Mouse (Mus musculus) limb, embryonic 12.5 days (tissue): ENCODE data around the gene Supt4a. TPM values are rescaled to one million over a fixed set of nuclear protein-coding genes. Genes with fewer than 3 reads are reported as not detected.

Experiments used
- ATAC-seq: fragments of 200-750 bp; cut with Nextera tagmentation; 2 replicates; pipeline ENCODE4 v1.8.0; 2017; ENCODE audit warnings: low read depth, moderate TSS enrichment; ENCODE audit not compliant: insufficient number of reproducible peaks, insufficient read depth, low FRiP score, low TSS enrichment
- H3K27ac ChIP-seq: fragments of 300-500 bp; sonication (generic); 2 replicates; pipeline ENCODE4 v1.5.1; 2016; ENCODE audit warnings: mild to moderate bottlenecking, moderate library complexity
- H3K27me3 ChIP-seq: fragments of 300-500 bp; sonication (generic); 2 replicates; pipeline ENCODE4 v1.6.1; 2016; ENCODE audit warnings: mild to moderate bottlenecking, moderate library complexity
- H3K36me3 ChIP-seq: fragments of 300-500 bp; sonication (generic); 2 replicates; pipeline ENCODE4 v1.6.1; 2016; ENCODE audit warnings: mild to moderate bottlenecking, moderate library complexity
- H3K4me1 ChIP-seq: fragments of 300-500 bp; sonication (generic); replicated peaks from 2 replicates; pipeline ENCODE4 v1.6.1; 2016
- H3K4me2 ChIP-seq: fragments of 300-500 bp; sonication (generic); 2 replicates; pipeline ENCODE4 v1.6.1; 2016; ENCODE audit warnings: mild to moderate bottlenecking, moderate library complexity
- H3K4me3 ChIP-seq: fragments of 300-500 bp; sonication (generic); replicated peaks from 2 replicates; pipeline ENCODE4 v1.5.1; 2016; ENCODE audit warnings: mild to moderate bottlenecking
- H3K9ac ChIP-seq: fragments of 300-500 bp; sonication (generic); replicated peaks from 2 replicates; pipeline ENCODE4 v1.6.1; 2016; ENCODE audit warnings: mild to moderate bottlenecking, moderate library complexity
- H3K9me3 ChIP-seq: fragments of 300-500 bp; sonication (generic); 2 replicates; pipeline ENCODE4 v1.6.1; 2016; ENCODE audit warnings: mild to moderate bottlenecking, moderate library complexity
- WGBS: fragments of 180-500 bp; shearing (Covaris S2); methylation state at CpG from one replicate; pipeline ENCODE4 v1.1.7; 2016; 5-methylcytosine and 5-hydroxymethylcytosine counted together
- polyA plus RNA-seq: library from polyadenylated mRNA; unstranded; fragments of >200 nt; fragmentation: Nextera tagmentation; extraction: Ambion mirVana; gene quantifications from 2 replicates; pipeline ENCODE4 v1.2.1, GENCODE M21; 2016

Gene Supt4a
- 167 TPM in 2 replicates for polyA plus RNA-seq

DNA sequence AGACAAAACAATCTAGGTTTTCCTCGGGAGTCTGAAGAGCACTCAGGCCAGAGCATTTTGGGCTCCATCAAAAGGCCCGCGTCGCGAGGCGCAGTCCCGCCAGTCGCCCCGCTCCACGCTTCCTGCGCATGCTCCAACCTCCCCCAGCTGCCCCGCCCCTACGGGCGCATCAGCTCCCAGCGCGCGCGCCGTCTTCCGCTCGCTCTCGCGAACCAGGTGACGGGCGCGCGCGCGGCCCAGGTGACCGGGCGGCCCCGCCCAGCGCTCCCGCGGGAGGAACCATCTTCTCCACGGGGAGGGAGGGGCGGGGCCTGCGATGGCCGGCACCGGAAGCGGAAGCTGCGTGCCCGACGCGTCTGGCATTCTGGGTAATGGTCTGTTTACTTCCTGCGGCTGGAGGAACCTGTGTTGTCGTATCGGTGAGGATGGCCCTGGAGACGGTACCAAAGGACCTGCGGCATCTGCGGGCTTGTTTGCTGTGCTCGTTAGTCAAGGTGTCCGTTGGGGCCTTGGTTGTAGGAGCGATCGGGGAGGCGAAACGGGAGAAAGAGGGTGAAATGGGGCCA is at the start of gene Supt4a:
Gene Supt4a (plus strand): TSS at position 378 of the 566 bp plus-strand sequence.
- no peaks in the 10 kb centered on the region for H3K9me3 ChIP-seq
- ATAC-seq = peak; percentile 89
- peaks cover 21% of the 10 kb centered on the region for H3K4me1 ChIP-seq
- H3K4me3 ChIP-seq = peak within 1 kb of the TSS; percentile 75
- H3K27me3 ChIP-seq = no peaks in the 10 kb centered on the region; the same call in 1 of the 2 replicates
- H3K27ac ChIP-seq = peak within 1 kb of the TSS; percentile 82
- H3K36me3 ChIP-seq = peaks cover 28% of the 10 kb centered on the region
- H3K9ac ChIP-seq = peak within 1 kb of the TSS; percentile 76
- peak within 1 kb of the TSS; percentile 81 for H3K4me2 ChIP-seq
- WGBS = 1% methylated on average over 57 of the region's 57 CpGs

DNA sequence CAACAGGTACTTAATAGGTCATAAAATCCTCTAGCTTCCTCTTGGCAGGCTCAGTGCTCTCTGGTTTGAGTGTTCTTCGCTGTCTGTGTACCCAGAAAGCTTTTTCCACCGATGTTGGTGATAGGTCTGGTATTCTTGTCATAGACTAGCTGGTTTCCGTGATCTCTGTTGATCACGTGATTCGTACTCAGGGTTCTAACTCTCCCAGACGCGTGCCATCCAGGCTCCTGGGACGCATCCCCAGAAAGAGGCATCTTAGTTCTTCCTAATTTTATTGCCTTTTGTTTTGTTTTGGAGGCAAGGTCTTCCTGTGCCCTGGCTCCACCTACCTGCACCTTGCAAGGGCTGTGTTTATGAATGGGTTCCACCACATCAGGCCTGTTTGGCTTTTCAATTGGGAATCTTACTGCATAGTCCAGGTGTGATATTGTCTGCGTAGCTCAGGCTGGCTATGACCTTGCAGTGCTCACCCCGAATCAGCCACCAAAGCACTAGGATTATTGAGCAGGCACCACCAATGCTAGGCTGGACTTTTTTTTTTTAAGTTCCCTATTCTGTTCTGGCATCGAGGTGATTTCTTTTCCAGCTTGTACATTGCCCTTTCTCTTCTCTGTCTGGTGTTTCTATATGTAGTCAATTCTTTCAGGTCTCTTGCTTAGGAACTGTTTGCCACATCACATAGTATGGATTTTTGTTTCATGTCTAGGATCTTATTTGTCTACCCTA is 48.7 kb upstream of the Supt4a start:
- no peak overlapping the region for H3K4me3 ChIP-seq
- no peaks in the 10 kb centered on the region for H3K9me3 ChIP-seq
- 73% methylated on average over 11 of the region's 11 CpGs for WGBS
- H3K4me1 ChIP-seq = peaks cover 23% of the 10 kb centered on the region
- no peak overlapping the region for H3K27ac ChIP-seq
- H3K9ac ChIP-seq = no peak overlapping the region
- H3K27me3 ChIP-seq = peaks cover 7% of the 10 kb centered on the region; the same call in 1 of the 2 replicates
- no peak overlapping the region; the same call in 1 of the 2 replicates for H3K4me2 ChIP-seq
- no peaks in the 10 kb centered on the region for H3K36me3 ChIP-seq
- no peak for ATAC-seq

DNA sequence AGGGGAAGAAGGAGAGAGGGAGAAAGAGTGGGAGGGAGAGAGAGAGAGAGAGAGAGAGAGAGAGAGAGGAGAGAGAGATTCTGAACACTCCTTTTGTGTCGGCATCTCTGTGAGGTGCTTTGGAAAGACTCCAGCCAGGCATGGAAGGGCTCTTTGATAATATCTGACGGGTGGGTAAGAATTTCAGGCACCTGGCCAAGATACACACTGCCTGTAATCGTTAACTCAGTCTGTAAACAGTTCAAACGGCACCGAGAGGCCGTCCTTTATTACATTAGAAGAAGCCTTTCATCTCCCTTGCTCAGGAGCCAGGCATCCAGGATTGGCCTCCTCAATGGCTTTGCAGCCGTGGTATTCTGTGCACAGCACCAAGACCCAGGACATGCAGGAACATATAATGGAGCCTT is 47.9 kb upstream of the Supt4a start:
- H3K4me3 ChIP-seq = no peak overlapping the region
- H3K27ac ChIP-seq = no peak overlapping the region
- 5% methylated on average over 7 of the region's 7 CpGs for WGBS
- H3K9ac ChIP-seq = no peak overlapping the region
- H3K4me1 ChIP-seq = peaks cover 23% of the 10 kb centered on the region
- peaks cover 7% of the 10 kb centered on the region; the same call in 1 of the 2 replicates for H3K27me3 ChIP-seq
- H3K4me2 ChIP-seq = peak overlapping the region; percentile 31
- H3K36me3 ChIP-seq = no peaks in the 10 kb centered on the region
- 0 out of 2 replicates have a peak, but pooled peaks have one; percentile 26 for ATAC-seq
- no peaks in the 10 kb centered on the region for H3K9me3 ChIP-seq

DNA sequence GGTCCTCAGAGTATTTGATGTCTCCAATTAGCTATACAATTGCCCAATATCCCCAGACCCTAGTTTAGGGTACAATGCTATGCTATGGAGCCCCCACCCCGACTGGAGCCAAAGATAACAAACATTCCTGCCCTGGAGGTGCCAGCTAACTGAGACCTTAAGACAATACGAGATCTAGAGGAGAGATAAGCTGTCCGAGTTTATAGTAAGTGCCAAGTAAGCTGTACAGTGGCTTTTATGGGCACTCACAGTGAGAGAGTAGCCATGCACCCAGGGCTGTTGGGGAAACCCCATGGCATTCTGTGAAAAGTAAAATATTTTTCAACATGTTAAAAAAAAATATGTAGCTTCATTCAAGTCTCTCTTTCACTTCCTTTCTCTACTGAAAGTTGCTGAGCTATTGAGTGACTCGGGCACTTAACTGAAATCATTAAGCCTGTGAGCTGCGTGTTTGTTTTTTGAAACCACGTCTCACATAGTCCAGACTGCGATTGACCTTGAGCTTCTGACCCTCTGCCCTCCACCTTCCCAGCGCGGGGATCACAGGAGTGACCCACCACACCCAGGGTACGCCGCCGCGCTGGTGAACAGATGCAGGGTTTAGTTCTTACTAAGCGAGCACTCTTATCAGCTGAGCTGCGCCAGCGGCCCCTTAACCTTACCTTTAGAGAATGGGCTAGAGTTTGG is 47.2 kb upstream of the Supt4a start:
- WGBS = 61% methylated on average over 16 of the region's 16 CpGs
- Histone ChIP-seq H3K36me3 (no peaks in the 10 kb centered on the region), H3K9ac (no peak overlapping the region), H3K4me2 (peak overlapping the region; percentile 31), H3K27ac (no peak overlapping the region), H3K4me3 (no peak overlapping the region), H3K4me1 (peaks cover 23% of the 10 kb centered on the region), H3K9me3 (no peaks in the 10 kb centered on the region), H3K27me3 (peaks cover 7% of the 10 kb centered on the region; the same call in 1 of the 2 replicates)
- ATAC-seq = no peak

DNA sequence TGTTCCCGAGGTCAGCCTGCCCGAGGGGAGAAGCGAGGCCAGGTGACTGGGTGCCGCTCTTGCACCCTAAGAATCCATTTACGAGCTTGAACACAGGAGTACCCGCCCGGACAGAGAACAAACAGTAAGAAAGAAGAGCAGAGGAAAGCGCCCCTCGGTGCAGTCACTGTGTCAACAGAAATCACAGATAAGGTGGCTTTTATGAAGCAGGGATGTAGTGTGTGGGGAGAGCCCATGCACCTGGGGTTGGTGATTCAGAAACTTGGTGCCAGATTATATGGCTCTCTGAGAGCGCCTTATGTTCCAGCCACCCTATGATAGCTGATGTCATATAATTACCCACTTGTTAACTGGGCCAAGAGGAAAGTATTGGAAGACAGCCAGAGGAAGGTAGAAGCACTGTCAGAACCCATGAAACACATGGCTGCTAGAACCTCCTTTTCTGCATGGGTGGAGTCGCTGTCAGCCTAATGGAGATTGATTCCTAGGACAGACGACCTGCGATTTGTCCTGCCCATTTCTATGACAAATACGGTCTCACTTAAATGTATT is 40.1 kb upstream of the Supt4a start:
- Histone ChIP-seq H3K9me3 (no peaks in the 10 kb centered on the region), H3K27me3 (peaks cover 5% of the 10 kb centered on the region; the same call in 1 of the 2 replicates), H3K9ac (no peak overlapping the region), H3K4me2 (no peak overlapping the region), H3K27ac (no peak overlapping the region), H3K4me3 (no peak overlapping the region), H3K4me1 (no peaks in the 10 kb centered on the region), H3K36me3 (no peaks in the 10 kb centered on the region)
- WGBS = 60% methylated on average over 14 of the region's 14 CpGs
- ATAC-seq = no peak

DNA sequence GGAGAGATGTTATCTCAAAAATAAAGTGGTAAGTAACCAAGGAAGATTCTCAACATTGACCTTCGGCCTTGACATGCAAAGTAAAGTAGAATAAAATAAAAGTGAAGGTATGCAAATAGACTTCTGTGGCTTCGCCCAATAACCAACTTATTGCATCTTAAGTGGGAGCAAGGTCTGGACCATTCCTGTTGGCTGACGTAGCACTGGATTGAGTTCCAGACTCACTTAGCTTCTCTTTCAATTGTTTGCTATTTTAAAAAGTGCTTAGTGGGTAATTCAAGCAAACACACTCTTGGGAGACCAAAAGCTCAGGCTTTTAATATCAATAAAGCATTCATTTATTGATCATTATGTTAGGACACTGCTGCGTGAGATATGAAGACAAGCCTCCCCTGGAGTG is 39.2 kb upstream of the Supt4a start:
- ATAC-seq = no peak
- 89% methylated on average over 4 of the region's 4 CpGs for WGBS

DNA sequence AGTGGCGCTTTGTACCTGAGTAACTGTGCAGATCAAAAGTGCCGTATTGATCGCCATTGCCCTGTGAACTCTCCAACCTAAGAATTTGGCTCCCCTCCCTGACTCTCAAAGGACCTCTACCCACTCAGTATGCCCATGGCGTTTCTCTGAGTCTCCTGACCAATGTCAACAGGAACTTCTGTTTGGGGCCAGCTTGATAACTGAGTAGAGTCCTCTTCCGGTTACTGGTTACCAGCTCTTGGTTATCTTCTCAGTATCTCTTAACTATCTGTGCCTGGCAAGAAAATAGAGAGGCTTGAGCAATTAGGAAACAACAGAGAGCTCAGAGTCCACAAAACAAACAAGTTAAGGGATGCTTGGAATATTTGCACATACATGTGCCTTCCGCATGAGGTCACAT is 36.2 kb upstream of the Supt4a start:
- no peak overlapping the region for H3K4me2 ChIP-seq
- H3K4me3 ChIP-seq = no peak overlapping the region
- no peak overlapping the region for H3K9ac ChIP-seq
- no peaks in the 10 kb centered on the region for H3K36me3 ChIP-seq
- no peak for ATAC-seq
- H3K27ac ChIP-seq = no peak overlapping the region
- H3K4me1 ChIP-seq = no peaks in the 10 kb centered on the region
- 83% methylated on average over 6 of the region's 6 CpGs for WGBS
- H3K9me3 ChIP-seq = no peaks in the 10 kb centered on the region
- peaks cover 5% of the 10 kb centered on the region; the same call in 1 of the 2 replicates for H3K27me3 ChIP-seq

More for the DNA sequence above, 39.2 kb upstream of the Supt4a start:
- H3K4me3 ChIP-seq = no peak overlapping the region
- no peak overlapping the region for H3K27ac ChIP-seq
- no peak overlapping the region for H3K9ac ChIP-seq
- H3K4me2 ChIP-seq = no peak overlapping the region
- no peaks in the 10 kb centered on the region for H3K4me1 ChIP-seq
- H3K36me3 ChIP-seq = no peaks in the 10 kb centered on the region
- H3K27me3 ChIP-seq = peaks cover 5% of the 10 kb centered on the region; the same call in 1 of the 2 replicates
- H3K9me3 ChIP-seq = no peaks in the 10 kb centered on the region

DNA sequence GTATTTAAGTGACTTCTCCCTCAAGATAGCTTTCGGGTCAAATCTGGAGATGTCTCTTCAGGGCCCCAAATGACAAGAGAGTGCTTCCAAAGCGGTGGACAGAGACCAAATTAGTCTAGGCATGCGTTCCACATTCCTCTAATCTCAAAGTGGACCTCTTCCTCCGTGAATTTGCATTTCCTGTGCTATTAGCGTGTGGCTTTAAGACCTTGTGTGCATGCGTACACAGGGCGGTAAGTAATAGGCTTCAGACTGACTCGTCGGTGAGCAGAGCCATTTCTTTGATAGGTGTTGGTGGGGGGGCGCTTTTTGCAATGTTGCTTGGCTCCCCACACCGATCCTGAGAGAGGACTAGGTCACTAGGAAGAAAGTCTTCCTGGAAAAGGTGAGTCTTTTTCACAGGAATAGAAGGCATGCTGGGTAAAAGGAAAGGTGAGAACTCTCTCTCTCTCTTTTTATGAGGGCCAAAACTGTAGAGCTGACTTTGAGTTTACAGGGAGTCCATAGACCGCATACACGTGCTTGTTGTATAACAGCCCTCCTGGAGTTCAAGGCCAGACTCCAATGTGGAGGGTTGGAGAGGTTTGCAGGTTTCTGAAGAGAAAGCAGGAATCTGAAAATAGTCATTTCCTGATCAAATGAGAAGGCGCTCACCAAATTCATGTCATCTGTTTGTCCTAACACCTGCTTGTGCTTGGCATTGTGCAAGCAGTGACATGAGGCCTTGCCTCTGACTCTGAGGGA is 35.3 kb upstream of the Supt4a start:
- Histone ChIP-seq H3K9ac (no peak overlapping the region), H3K36me3 (no peaks in the 10 kb centered on the region), H3K27ac (no peak overlapping the region), H3K4me1 (no peaks in the 10 kb centered on the region), H3K9me3 (no peaks in the 10 kb centered on the region), H3K27me3 (no peaks in the 10 kb centered on the region), H3K4me2 (no peak overlapping the region), H3K4me3 (no peak overlapping the region)
- 78% methylated on average over 14 of the region's 14 CpGs for WGBS
- ATAC-seq = no peak

DNA sequence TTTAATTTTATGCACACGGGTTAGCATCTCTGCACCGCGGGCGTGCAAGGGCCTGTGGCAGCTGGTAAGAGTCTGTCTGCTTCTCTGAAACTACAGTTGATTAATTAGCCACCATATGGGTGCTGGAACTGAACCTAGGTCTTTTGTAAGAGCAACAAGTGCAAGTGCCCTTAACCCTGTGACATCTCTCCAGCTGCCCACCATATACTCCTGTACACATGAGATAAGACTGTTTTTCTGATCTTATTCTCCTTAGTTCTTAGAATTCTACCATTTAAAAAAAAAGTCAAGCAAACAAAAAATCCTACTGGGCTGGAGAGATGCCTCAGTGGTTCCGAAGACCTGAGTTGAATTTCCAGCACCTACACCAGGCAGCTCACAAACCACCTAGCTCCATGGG is 33.7 kb upstream of the Supt4a start:
- H3K4me1 ChIP-seq = no peaks in the 10 kb centered on the region
- H3K4me3 ChIP-seq = no peak overlapping the region
- 0 out of 2 replicates have a peak, but pooled peaks cover 5% of the 10 kb centered on the region for H3K27me3 ChIP-seq
- 84% methylated on average over 5 of the region's 5 CpGs for WGBS
- no peak overlapping the region for H3K4me2 ChIP-seq
- no peak for ATAC-seq
- H3K36me3 ChIP-seq = no peaks in the 10 kb centered on the region
- H3K27ac ChIP-seq = no peak overlapping the region
- no peak overlapping the region for H3K9ac ChIP-seq
- no peaks in the 10 kb centered on the region for H3K9me3 ChIP-seq

DNA sequence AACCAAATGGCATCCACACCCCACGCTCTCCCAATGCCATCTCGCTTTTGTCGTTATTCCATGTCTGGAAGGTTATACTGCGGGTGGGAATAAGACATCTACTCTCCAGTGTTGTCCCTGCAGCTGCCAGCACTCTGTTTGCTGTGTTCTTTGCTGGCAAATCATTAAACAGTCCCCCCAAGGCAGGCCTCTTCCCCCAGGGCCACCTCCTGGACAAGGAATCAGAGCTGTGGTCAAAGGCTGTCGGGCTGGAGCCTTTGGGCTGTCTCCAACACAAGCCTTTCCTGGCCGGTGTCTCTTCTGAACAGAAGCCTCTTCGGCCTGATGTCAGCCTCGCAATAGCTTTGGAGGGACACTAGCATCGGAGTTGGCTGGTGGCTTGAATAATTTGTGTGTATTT is 33.1 kb upstream of the Supt4a start:
- no peak overlapping the region for H3K4me3 ChIP-seq
- 0 out of 2 replicates have a peak, but pooled peaks cover 5% of the 10 kb centered on the region for H3K27me3 ChIP-seq
- no peak overlapping the region for H3K9ac ChIP-seq
- H3K36me3 ChIP-seq = no peaks in the 10 kb centered on the region
- no peaks in the 10 kb centered on the region for H3K9me3 ChIP-seq
- no peak overlapping the region for H3K4me2 ChIP-seq
- no peak overlapping the region for H3K27ac ChIP-seq
- 84% methylated on average over 9 of the region's 9 CpGs for WGBS
- no peak for ATAC-seq
- no peaks in the 10 kb centered on the region for H3K4me1 ChIP-seq
